Mouse (Mus musculus): ENCODE measurements around the gene Cenpm. TPM values are rescaled to one million over a fixed set of nuclear protein-coding genes. Genes with fewer than 3 reads are reported as not detected.

The Cenpm gene
- 13.1 and 16.1 TPM in 2 replicates for polyA plus RNA-seq (2011; ENCODE audit: insufficient read length, low read depth, missing spikeins)

DNA sequence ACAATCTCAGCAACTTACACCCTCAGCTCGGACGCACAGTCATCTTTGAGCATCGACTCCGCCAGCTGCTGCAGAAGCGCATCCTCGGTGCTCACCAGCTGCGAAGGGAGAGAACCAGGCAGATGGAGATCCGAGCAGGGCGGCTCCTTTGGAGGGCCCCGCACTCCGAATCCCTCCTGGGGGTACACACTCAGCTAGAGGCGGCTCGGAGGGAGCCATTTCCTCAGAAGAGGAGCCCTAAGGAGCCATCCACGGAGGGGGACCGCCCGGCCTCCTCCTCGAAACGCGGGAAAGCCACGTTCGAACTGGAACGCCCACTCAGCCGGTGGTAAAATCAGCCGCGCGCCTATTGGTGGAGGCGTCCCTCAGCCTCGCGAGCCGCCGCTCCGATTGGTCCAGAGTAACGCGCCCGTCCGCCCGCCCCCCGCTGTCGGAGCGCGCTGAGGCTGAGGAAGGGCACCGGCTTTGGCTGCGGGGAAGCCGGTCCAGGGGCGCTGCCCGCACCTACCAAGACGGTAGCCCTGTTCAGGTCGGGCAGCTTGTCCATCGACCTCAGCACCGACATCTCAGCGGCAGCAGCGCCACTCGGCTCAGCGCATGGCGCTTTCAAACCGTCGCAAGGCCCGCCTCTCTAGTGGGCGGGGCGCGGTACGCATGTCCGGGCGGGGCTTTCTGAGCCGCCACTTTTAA, at the start of gene Cenpm:
TSS of gene Cenpm (minus strand) at position 634 of the 690 bp plus-strand sequence.
- TF ChIP-seq CTCF (IDR thresholded peaks at IDR 0.05; ENCODE audit: borderline replicate concordance, insufficient read depth, low read length) (no peak), POLR2A (IDR thresholded peaks at IDR 0.05; ENCODE audit: low read depth, low read length) (peak; percentile 19; the same call in 1 of the 2 replicates)
- H3K4me3 ChIP-seq (ENCODE audit: insufficient read depth, low read length), result peak within 1 kb of the TSS; percentile 67
- no peak within 1 kb of the TSS; the same call in 1 of the 2 replicates for H3K27ac ChIP-seq (ENCODE audit: insufficient read depth, low read length)
- H3K4me1 ChIP-seq (ENCODE audit: control insufficient read depth, insufficient read depth, low read length), result no peaks in the 10 kb centered on the region; the same call in 1 of the 2 replicates

DNA sequence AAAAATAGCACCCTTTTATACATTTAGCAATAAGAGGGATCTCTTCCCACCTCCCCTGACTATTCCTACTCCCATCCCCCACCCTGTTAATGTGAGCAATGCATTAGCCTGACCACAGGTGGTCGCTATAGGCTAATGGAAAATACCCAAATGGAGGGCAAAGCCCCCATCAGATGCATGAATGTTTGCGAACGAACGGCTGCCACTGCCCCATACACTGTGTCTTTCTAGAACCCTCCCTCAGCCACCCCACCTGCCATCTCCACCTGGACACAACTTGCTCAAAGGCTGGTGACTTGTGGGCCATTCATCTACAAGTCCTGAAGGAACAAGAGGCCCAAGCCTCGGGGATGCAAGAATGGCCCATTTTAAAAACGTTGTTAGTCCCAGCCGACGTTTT, 49.5 kb upstream of the Cenpm start:
- TF ChIP-seq POLR2A (IDR thresholded peaks at IDR 0.05; ENCODE audit: low read depth, low read length) (no peak), CTCF (IDR thresholded peaks at IDR 0.05; ENCODE audit: borderline replicate concordance, insufficient read depth, low read length) (no peak)
- Histone ChIP-seq H3K27ac (ENCODE audit: insufficient read depth, low read length) (no peak overlapping the region), H3K4me3 (ENCODE audit: insufficient read depth, low read length) (no peak overlapping the region), H3K4me1 (ENCODE audit: control insufficient read depth, insufficient read depth, low read length) (no peaks in the 10 kb centered on the region)

DNA sequence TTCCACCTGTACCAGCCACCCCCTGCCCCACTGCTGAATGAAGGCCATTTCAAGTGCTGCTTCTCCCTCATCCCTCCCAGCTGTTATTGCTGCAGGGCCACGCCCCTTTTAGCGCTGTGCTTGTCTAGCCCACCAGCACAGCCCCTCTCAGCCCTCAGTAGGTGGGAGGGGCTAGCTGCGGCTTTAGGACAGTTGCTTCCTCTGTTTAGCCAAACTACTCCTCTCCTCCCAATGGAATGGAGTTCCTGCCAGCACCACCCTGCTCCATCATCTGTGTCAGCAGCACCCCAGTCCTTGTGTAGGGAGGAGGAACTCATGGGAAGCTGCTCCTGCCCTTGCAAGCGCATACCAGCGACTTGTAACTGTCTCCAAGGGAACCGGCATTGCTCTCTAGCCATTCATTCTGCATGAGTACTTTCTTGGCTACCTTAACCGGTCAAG, 48.7 kb upstream of the Cenpm start:
- TF ChIP-seq CTCF (IDR thresholded peaks at IDR 0.05; ENCODE audit: borderline replicate concordance, insufficient read depth, low read length) (no peak), POLR2A (IDR thresholded peaks at IDR 0.05; ENCODE audit: low read depth, low read length) (no peak)
- no peak overlapping the region for H3K4me3 ChIP-seq (ENCODE audit: insufficient read depth, low read length)
- no peaks in the 10 kb centered on the region for H3K4me1 ChIP-seq (ENCODE audit: control insufficient read depth, insufficient read depth, low read length)
- no peak overlapping the region for H3K27ac ChIP-seq (ENCODE audit: insufficient read depth, low read length)

DNA sequence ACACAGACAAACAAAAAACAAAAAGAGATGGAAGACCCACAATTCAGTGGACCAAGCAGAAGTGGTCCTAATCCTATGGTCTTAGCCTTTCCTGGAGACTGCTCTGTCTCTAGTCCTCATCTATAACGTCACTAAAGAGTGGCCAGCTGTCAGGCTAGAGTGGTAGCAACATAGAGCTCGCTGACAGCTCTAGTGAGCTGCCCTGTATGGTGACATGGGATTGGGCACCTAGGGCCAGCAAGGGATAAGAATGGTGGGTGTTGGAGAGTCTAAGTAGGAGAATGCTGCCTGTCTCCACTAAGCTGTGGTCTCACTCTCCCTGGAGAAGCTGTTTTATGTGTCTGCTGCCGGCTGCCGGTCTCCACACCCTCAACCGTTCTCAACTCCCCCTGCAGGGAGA, 48.3 kb upstream of the Cenpm start:
- Histone ChIP-seq H3K4me3 (ENCODE audit: insufficient read depth, low read length) (no peak overlapping the region), H3K27ac (ENCODE audit: insufficient read depth, low read length) (no peak overlapping the region), H3K4me1 (ENCODE audit: control insufficient read depth, insufficient read depth, low read length) (no peaks in the 10 kb centered on the region)
- TF ChIP-seq POLR2A (IDR thresholded peaks at IDR 0.05; ENCODE audit: low read depth, low read length) (no peak), CTCF (IDR thresholded peaks at IDR 0.05; ENCODE audit: borderline replicate concordance, insufficient read depth, low read length) (no peak)

DNA sequence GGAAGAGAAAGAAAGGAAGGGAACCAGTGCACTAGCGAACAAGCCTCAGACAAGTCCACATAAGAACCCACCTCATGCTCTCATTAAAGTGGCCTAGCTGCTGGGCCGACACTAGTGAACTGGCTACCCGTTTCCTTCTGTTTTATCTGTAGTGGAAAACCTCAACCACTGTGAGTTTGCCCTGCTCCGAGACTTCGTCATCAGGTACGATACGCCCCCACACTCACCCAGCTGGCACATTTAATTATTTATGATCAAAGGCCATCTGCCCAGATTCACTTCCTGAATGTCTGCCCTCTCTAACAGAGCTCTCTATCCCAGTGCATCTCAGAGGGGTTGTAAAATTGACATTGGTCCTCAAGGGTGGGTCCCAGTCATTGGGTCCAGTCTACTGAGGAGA, 45.7 kb upstream of the Cenpm start:
- no peak for TF ChIP-seq POLR2A (IDR thresholded peaks at IDR 0.05; ENCODE audit: low read depth, low read length)
- no peak for TF ChIP-seq CTCF (IDR thresholded peaks at IDR 0.05; ENCODE audit: borderline replicate concordance, insufficient read depth, low read length)

DNA sequence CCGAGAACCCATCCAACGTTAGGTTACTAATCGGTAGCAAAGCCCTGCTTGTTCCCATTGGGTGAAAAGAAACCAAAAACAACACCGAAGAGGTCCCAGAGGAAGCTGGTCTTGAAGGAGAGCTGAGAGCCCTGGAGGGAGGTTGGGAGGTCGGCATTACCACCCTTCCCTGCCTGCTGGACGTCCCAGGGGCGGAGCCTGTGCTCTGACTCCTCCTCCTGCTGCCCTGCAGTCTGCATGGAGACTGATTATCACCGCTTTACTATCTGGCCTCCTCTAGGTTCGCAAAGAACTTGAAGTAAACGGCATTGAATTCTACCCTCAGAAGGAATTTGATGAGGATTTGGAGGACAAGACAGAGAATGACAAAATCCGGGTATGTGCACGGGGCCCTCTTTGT, 41.6 kb upstream of the Cenpm start:
- TF ChIP-seq CTCF (IDR thresholded peaks at IDR 0.05; ENCODE audit: borderline replicate concordance, insufficient read depth, low read length), result no peak
- TF ChIP-seq POLR2A (IDR thresholded peaks at IDR 0.05; ENCODE audit: low read depth, low read length), result no peak
- Histone ChIP-seq H3K4me3 (ENCODE audit: insufficient read depth, low read length) (no peak overlapping the region), H3K27ac (ENCODE audit: insufficient read depth, low read length) (no peak overlapping the region)

More for the DNA sequence above, 45.7 kb upstream of the Cenpm start:
- no peak overlapping the region for H3K4me3 ChIP-seq (ENCODE audit: insufficient read depth, low read length)
- no peaks in the 10 kb centered on the region for H3K4me1 ChIP-seq (ENCODE audit: control insufficient read depth, insufficient read depth, low read length)
- no peak overlapping the region for H3K27ac ChIP-seq (ENCODE audit: insufficient read depth, low read length)

DNA sequence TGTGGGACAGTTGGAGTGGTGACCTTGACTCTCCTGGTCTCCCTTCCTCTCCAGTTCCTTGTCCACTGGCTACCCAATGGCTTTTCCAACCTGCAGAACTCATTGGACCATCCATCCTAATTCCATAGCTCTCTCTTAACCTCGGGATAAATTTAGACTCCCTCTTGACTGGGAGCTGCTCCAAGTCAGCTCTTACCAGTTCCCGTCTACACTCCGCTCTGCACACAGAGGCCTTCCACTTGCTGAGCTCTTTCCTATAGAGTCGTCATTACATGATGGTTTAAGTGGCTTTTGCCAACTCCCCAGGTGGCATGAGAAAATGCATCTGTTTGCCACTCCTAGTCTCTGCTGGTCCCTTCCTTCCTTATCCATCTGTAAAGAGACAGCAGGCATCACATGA, 36.1 kb upstream of the Cenpm start:
- Histone ChIP-seq H3K4me1 (ENCODE audit: control insufficient read depth, insufficient read depth, low read length) (no peaks in the 10 kb centered on the region), H3K4me3 (ENCODE audit: insufficient read depth, low read length) (no peak overlapping the region), H3K27ac (ENCODE audit: insufficient read depth, low read length) (no peak overlapping the region)
- TF ChIP-seq CTCF (IDR thresholded peaks at IDR 0.05; ENCODE audit: borderline replicate concordance, insufficient read depth, low read length) (no peak), POLR2A (IDR thresholded peaks at IDR 0.05; ENCODE audit: low read depth, low read length) (no peak)

More for the DNA sequence above, 41.6 kb upstream of the Cenpm start:
- no peaks in the 10 kb centered on the region for H3K4me1 ChIP-seq (ENCODE audit: control insufficient read depth, insufficient read depth, low read length)

DNA sequence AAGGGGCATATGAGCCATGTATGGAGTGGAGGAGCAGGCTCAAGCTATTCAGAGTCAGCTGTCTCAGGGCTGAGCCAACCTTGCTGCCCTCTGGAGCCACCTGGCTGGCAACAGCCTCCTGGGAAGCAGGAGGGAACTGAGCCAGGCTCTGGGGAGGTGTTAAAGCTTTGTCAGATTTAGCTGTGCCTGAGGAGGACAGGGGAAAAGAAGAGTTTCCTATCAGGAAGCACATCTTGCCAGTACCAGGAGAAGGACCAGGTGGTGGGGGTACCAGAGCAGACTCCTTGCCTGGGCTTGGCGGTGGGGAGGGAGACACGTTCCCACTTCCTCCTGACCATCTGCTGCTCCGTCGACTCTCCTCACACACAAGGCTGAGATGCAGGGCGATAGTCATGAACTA, 33.0 kb upstream of the Cenpm start:
- Histone ChIP-seq H3K4me3 (ENCODE audit: insufficient read depth, low read length) (no peak overlapping the region), H3K4me1 (ENCODE audit: control insufficient read depth, insufficient read depth, low read length) (no peaks in the 10 kb centered on the region), H3K27ac (ENCODE audit: insufficient read depth, low read length) (no peak overlapping the region)
- TF ChIP-seq POLR2A (IDR thresholded peaks at IDR 0.05; ENCODE audit: low read depth, low read length) (no peak), CTCF (IDR thresholded peaks at IDR 0.05; ENCODE audit: borderline replicate concordance, insufficient read depth, low read length) (no peak)

DNA sequence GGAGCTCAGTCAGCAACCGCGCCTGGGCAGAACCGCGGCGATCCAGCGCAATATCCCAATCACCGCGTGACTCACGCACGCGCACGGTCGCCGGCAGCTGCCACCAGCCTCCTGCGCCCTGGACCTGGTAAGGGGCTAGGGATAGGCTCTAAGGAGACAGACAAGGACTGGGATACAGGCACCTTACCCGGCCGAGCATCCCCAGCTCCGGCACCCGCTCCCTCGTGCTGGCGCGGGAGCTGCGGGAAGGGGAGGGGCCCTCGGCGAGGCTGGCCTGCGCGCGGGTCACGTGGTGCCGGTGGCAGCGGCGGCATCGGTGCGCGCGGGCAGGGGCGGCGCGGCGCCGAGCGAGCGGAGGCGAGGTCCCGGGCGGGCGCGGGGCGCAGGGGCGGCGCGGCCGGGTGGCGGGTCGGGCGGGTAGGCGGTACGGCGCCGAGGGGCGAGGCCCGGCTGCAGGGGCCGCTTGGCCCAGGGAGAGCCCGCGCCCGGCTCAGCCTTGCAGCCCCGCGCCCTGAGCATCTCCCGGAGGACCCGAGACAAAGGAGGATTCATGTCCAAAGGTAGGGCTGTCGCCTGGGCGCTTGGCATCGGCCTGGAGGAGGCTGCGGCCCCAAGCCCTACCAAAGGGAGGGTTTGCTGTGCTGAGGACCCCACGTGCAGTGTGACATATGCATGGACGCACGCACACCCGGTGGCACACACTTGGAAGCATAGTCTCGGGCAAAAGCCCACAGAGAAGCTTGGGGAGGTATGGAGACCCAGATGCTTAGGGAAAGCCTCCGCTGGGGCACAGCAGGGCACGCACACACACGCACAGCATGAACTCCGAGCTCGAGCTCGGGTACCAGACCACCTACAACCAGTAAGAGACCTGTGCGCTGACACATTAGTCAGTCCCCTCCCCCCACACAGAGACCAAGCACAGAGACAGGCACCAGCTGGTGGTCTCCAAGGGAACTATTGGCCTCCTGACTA, 30.7 kb upstream of the Cenpm start:
- Histone ChIP-seq H3K4me3 (ENCODE audit: insufficient read depth, low read length) (peak overlapping the region; percentile 41), H3K27ac (ENCODE audit: insufficient read depth, low read length) (no peak overlapping the region), H3K4me1 (ENCODE audit: control insufficient read depth, insufficient read depth, low read length) (no peaks in the 10 kb centered on the region)
- no peak for TF ChIP-seq CTCF (IDR thresholded peaks at IDR 0.05; ENCODE audit: borderline replicate concordance, insufficient read depth, low read length)

DNA sequence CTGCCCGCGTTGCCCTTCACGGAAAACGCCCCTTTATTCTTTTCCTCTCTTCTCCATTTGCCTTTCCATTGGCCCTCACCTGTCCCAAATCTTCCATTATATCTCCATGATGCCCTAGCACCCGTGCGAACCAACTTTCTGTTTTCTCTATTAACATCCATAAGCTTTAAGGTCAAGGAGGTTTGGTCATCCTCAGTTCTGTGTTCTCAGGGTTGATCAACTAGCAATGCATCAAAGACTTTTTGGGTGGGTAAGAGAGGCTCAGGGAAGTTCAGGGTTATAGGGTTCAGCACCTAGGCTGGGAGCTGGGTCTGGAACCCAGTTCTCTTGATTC, 30.0 kb upstream of the Cenpm start, which contains the start of gene Sept3:
TSS of gene Sept3 (plus strand) at position 301 of the 334 bp plus-strand sequence.
- TF ChIP-seq CTCF (IDR thresholded peaks at IDR 0.05; ENCODE audit: borderline replicate concordance, insufficient read depth, low read length) (no peak), POLR2A (IDR thresholded peaks at IDR 0.05; ENCODE audit: low read depth, low read length) (no peak)
- Histone ChIP-seq H3K27ac (ENCODE audit: insufficient read depth, low read length) (no peak within 1 kb of the TSS), H3K4me3 (ENCODE audit: insufficient read depth, low read length) (peak within 1 kb of the TSS; percentile 41), H3K4me1 (ENCODE audit: control insufficient read depth, insufficient read depth, low read length) (no peaks in the 10 kb centered on the region)

Data from embryonic fibroblast, embryonic 13.5 days (primary cell).